Mouse (Mus musculus): Measurements from ENCODE around the gene Cnp. TPM values are rescaled to one million over a fixed set of nuclear protein-coding genes. Genes with fewer than 3 reads are reported as not detected.
A peak's percentile ranks its signal among the peaks of the same experiment; 100 is the strongest.
"Not testable (repeated sequence)": the region's sequence is repeated elsewhere in the genome, so short reads cannot be mapped to it uniquely, and the experiment has no call there.

The Cnp gene
- 35.5 and 38.4 TPM in 2 replicates for total RNA-seq (2021)
- long read RNA-seq, experiment 1, transcript Cnp-201 (4 exons, 2,357 nt): major isoform, 168 of 181 reads
- long read RNA-seq, experiment 1, transcript Cnp-204 (3 exons, 2,904 nt): minor isoform, 5 of 181 reads
- long read RNA-seq, experiment 1, partial matches to known transcripts: 2 of 181 reads
- long read RNA-seq, experiment 1, other reads (novel, unspliced or antisense): 6 of 181 reads
- long read RNA-seq, experiment 2, transcript Cnp-201 (4 exons, 2,357 nt): major isoform, 86 of 97 reads
- long read RNA-seq, experiment 2, partial matches to known transcripts: 5 of 97 reads
- long read RNA-seq, experiment 2, other reads (novel, unspliced or antisense): 2 of 97 reads

GRCm38 (mm10) chr11:100574708-100575483 is at the start of gene Cnp:
Gene Cnp, plus strand, starts transcription at chr11:100574904.
- peak; percentile 92 for DNase-seq

- DNase-seq: peak; percentile 56
These were observed 49.6 kb upstream of the Cnp start for GRCm38 (mm10) chr11:100524987-100525630.

DNA sequence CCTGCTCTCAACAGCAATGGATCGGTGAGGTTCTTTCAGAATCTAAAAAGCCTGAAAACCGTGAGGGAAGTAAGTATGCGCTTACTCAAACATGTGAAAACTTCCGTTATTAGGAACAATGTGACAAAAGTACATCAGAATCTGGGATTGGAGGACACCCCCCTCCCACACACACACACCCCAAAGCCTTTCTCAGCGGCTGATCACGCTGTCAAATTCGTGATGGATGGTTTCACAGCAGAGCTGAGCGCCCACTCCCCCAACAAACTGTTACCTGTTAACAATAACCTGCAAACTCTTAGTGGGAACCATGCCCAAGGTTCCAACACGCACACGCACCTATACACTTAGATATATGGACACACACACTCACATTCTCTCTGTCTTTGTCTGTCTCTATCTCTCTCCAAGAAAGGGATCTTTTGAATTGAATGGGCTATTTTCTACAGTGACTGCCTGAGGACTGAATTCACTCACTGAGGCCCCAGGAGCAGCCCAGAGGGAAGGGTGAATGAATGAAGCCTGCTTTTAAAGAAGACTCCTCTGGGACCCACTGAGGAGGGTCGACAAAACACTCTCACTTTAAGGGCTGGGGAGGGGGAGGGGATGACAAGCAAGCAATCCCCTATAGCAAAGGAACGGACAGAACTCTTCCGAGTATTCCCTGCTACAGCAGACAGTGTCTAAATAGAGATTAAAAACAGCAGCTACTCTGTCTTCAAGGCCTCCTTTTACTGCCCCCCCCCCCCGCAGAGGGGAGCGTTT is 48.5 kb upstream of the Cnp start:
- DNase-seq: peak; percentile 11

DNA sequence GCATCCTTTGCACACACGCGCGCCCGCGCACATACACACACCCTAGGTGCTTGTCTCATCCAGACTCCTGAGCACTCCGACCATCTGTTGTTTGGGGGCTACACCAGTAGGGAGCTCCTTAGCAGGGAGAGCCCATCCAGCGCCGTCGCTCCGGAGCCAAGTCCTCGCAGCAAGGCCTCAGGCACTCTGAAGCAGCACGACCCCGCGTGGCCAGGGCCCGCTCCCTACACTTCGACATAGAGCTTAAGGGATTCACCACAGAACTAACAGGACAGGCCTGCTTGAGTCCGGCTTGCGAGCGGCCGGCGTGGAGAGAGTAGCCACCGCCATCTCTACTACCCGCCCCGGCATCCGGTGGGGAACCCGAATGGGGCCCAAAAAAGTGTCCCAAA is 47.6 kb upstream of the Cnp start:
- peak; percentile 73 for DNase-seq

- DNase-seq: peak; percentile 100
These were observed 47.0 kb upstream of the Cnp start, which contains the start of gene Acly for GRCm38 (mm10) chr11:100527458-100528374. Gene Acly, minus strand, starts transcription at chr11:100528000.

DNA sequence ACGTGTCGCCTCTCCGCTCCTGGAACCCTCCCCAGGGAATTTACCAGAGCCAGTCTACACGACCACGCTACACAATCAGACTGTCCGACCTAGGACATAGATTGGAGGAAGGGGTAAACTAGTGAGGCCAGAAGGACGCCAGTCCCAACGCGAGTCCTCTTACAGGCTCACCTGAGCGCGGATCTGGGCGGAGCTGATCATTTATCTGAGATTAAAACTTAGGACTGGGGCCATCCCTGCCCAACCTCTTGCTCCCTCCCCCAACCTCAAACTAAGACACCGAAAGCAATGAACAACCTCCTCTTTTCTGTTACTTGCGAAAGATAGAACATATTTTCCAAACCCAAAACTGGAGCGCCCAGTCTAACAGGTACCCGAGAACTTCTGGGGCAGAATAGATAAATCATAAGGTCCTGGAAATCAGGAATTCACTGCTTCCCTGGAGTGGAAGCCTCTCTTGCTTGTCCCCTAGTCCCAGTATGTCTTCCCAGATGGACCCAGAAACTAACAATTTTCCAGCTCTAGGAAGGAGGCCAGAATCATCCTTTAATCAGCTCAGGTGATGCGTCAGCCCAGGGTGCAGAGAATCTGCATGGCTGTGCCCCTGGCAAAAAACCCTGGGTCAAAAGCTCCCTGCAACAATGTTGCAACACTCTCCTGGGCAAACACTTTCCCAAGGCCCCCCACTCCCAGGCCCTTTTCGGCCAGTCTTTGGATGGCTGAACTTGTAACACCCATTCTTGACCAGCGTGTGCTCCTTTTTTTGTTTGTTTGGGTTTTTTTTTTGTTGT is 46.1 kb upstream of the Cnp start:
- DNase-seq: peak; percentile 6

- no peak for DNase-seq
These were observed 40.8 kb upstream of the Cnp start for GRCm38 (mm10) chr11:100533871-100534270.

- DNase-seq: not testable (repeated sequence)
These were observed 40.3 kb upstream of the Cnp start for GRCm38 (mm10) chr11:100534411-100534810.

GRCm38 (mm10) chr11:100534821-100535220 is 39.9 kb upstream of the Cnp start:
- DNase-seq: not testable (repeated sequence)

- DNase-seq: no peak
These were observed 38.7 kb upstream of the Cnp start for GRCm38 (mm10) chr11:100535996-100536395.

GRCm38 (mm10) chr11:100536466-100536865 is 38.2 kb upstream of the Cnp start:
- no peak for DNase-seq

- peak; percentile 56 for DNase-seq
These were observed 33.7 kb upstream of the Cnp start for GRCm38 (mm10) chr11:100540966-100541365.

DNA sequence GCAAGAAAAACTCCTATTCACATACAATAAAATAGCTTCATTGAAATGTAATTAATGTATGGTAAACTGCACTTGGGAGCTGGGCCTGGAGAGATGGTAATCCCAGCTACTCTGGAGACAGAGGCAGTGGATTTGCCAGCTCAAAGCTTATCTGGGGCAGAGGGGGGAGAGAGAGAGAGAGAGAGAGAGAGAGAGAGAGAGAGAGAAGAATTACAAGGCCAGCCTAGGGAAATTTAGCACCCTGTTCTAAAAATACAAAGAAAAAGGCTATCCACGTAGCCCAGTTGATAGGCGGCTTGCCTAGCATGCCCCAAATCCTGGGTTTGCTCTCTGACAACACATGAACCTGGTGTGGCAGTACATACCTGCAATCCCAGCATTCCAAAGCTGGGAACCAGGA is 33.1 kb upstream of the Cnp start:
- DNase-seq: peak; percentile 32

- DNase-seq: peak; percentile 97
These were observed 29.6 kb upstream of the Cnp start, which contains the start of gene Ttc25 for GRCm38 (mm10) chr11:100544832-100545745. Gene Ttc25, plus strand, starts transcription at chr11:100545607.

- no peak for DNase-seq
These were observed 29.0 kb upstream of the Cnp start for GRCm38 (mm10) chr11:100545746-100546085.

DNA sequence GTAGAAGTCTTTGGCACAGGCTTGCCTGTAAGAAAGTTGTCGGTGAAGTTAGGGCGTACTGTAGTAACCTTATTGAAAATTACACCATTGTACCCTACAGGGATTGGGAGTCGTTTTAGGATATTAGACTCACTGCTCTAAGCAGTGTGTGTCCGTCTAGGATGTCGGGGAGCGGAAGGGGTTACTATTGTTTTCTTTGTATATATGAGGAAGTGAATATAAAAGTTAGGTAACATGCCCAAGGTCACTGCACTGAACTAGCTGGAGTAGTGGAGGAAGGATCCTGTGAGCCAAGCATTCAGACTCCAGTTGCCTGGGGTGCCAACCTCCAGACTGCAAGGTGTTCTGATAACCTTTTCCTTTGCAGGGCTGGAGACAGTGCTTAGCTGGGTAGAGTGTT is 27.7 kb upstream of the Cnp start:
- no peak for DNase-seq

GRCm38 (mm10) chr11:100548141-100548540 is 26.6 kb upstream of the Cnp start:
- no peak for DNase-seq

GRCm38 (mm10) chr11:100549466-100549865 is 25.2 kb upstream of the Cnp start:
- no peak for DNase-seq

DNA sequence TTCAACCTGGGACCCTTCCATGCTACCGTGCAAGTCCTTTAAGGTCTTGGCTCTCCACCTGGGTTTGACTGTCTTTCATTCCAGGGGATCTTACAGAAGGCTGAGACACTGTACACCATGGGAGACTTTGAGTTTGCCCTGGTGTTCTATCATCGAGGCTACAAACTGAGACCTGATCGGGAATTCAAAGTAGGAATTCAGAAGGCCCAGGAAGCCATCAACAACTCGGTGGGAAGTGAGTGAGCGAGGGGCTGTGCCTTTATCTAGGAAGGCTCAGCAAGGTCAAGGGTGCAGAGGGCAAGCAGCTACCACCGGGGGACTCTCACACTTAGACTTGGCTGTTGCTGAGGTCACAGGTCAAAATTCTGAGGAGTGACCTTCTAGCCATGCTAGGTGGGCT is 24.6 kb upstream of the Cnp start:
- DNase-seq: no peak

Measured in adrenal gland, postnatal 14 days (tissue).